Mouse (Mus musculus): ENCODE results near the gene Jag1. TPM values are rescaled to one million over a fixed set of nuclear protein-coding genes. Genes with fewer than 3 reads are reported as not detected.

The Jag1 gene
- polyA plus RNA-seq, 1 experiment from 2014 or later = 1.2 TPM

DNA sequence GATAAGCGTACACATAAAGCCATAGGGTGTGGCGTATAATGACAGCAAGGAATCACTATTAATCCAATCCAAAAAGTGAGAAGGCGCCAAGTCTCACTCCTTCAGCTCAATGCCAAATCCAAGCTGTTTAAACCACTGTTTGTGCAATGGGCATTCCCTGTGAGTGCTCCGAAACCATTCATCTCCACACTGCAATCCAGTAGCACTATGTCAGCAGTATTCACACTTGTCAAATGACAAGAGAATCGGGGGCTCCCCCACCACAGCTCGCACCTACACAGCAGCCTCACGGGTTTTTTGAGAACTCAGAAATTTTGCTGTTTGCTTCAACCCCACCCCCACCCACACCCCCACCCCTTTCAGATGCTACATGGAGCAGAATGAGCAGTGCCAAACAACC, 35.4 kb downstream of the Jag1 start:
- Histone ChIP-seq H3K4me1 (replicated peaks) (no peaks in the 10 kb centered on the region), H3K27ac (no peak overlapping the region), H3K4me3 (replicated peaks) (no peak overlapping the region), H3K4me2 (no peak overlapping the region), H3K9me3 (replicated peaks) (no peaks in the 10 kb centered on the region), H3K36me3 (no peaks in the 10 kb centered on the region), H3K9ac (no peak overlapping the region), H3K27me3 (no peaks in the 10 kb centered on the region)
- 77% methylated on average over 7 of the region's 7 CpGs for WGBS (ENCODE audit: insufficient replicate concordance)
- ATAC-seq (ENCODE audit: low read depth) = no peak
- no peak for DNase-seq

DNA sequence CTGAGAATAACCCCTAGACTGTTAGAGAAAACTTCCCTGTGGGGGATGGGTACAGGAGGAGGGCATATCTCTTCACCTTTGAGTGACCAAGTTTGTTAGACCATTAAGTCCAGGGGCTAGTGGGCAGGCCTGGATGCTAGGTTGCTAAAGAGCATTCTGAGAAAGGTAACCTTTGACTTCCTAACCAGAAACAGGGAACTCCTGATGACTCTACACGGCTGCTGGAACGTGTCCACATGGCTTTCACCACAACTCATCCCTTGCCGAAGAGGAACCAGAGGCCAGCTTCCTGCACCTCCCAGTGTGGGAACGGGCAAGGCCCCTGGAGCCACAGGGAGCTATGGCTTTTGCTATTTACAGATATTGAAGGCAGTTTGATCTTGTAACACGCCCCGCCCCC, 36.0 kb downstream of the Jag1 start:
- ATAC-seq (ENCODE audit: low read depth) (no peak), DNase-seq (no peak)
- 49% methylated on average over 6 of the region's 6 CpGs for WGBS (ENCODE audit: insufficient replicate concordance)
- H3K27ac ChIP-seq = no peak overlapping the region
- no peaks in the 10 kb centered on the region for H3K4me1 ChIP-seq (replicated peaks)
- H3K36me3 ChIP-seq = no peaks in the 10 kb centered on the region
- H3K4me3 ChIP-seq (replicated peaks) = no peak overlapping the region
- H3K4me2 ChIP-seq = no peak overlapping the region
- H3K9ac ChIP-seq = no peak overlapping the region
- no peaks in the 10 kb centered on the region for H3K9me3 ChIP-seq (replicated peaks)
- no peaks in the 10 kb centered on the region for H3K27me3 ChIP-seq

DNA sequence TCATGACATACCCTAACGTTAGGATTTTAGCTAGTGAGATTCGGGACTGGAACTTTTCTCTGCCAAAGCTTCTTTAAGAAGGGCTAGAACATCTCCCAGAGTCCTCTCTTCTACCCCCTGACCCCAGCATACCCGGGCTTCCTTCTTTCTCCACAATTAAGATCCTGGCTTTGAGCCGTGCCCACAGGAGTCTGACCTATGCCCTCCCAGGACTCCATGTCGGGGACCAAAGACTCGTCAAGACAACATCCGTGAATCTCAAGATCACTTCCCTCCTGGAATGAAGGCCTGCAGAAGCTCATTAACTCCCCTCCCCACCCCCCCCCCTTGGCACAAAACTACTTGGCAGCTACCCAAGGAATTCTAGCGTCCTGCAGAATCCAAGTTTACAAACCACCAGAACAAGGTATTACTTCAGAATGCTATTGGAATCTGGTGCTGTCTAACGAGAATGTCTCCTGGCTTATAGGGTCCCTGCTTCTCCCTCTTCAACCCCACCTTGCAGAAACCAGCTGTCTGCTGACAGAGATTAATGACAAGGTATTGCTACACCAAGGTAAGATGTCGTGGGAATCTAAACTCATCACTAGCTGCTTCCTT, 36.6 kb downstream of the Jag1 start:
- Histone ChIP-seq H3K36me3 (no peaks in the 10 kb centered on the region), H3K9ac (no peak overlapping the region), H3K4me1 (replicated peaks) (no peaks in the 10 kb centered on the region), H3K4me2 (no peak overlapping the region), H3K9me3 (replicated peaks) (no peaks in the 10 kb centered on the region), H3K27ac (no peak overlapping the region), H3K4me3 (replicated peaks) (no peak overlapping the region), H3K27me3 (no peaks in the 10 kb centered on the region)
- ATAC-seq (ENCODE audit: low read depth) (no peak), DNase-seq (no peak)
- WGBS (ENCODE audit: insufficient replicate concordance) = 56% methylated on average over 10 of the region's 10 CpGs

DNA sequence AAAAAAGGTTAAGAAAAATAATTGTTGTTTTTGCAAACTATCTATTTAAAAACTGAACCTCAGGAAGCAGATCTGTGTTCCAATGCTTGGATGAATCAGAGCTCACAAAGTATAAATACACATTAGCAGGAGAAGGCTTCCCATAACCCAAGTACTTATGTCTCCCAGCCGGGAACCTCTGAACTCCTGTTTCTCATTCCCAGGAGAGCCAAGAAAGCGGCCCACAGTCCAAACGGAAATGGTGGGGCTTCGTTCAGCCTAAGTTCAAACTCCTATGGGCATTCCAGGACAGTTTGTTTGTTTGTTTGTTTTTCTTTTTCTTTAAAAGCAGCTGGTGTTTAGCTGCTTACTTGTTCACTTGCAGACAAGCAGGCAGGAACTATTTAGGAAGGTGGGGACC, 37.7 kb downstream of the Jag1 start:
- Histone ChIP-seq H3K36me3 (no peaks in the 10 kb centered on the region), H3K27ac (no peak overlapping the region), H3K4me2 (no peak overlapping the region), H3K4me3 (replicated peaks) (no peak overlapping the region), H3K9ac (no peak overlapping the region), H3K4me1 (replicated peaks) (no peaks in the 10 kb centered on the region), H3K9me3 (replicated peaks) (no peaks in the 10 kb centered on the region), H3K27me3 (no peaks in the 10 kb centered on the region)
- ATAC-seq (ENCODE audit: low read depth) (no peak), DNase-seq (no peak)
- 71% methylated on average over 4 of the region's 4 CpGs for WGBS (ENCODE audit: insufficient replicate concordance)

DNA sequence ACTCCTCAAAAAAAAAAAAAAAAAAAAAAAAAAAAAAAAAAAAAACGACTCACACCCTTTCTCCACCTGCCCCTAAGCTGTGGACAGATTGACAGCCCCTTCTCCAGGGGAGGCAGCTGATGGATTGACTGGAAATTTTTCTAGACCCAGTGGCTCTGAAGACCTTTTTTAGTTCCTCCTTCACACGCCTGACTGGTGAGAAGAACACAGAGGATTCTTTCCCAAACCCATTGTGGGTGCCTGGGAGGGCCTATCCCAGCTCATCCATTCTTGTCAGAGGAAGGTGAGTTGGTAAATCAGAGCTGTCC, 42.2 kb downstream of the Jag1 start:
- no peaks in the 10 kb centered on the region for H3K4me1 ChIP-seq (replicated peaks)
- no peak overlapping the region for H3K9ac ChIP-seq
- 42% methylated on average over 2 of the region's 2 CpGs for WGBS (ENCODE audit: insufficient replicate concordance)
- no peaks in the 10 kb centered on the region for H3K36me3 ChIP-seq
- ATAC-seq (ENCODE audit: low read depth) (no peak), DNase-seq (no peak)
- no peaks in the 10 kb centered on the region for H3K9me3 ChIP-seq (replicated peaks)
- no peak overlapping the region for H3K4me2 ChIP-seq
- H3K27me3 ChIP-seq = no peaks in the 10 kb centered on the region
- H3K27ac ChIP-seq = no peak overlapping the region
- H3K4me3 ChIP-seq (replicated peaks) = no peak overlapping the region

DNA sequence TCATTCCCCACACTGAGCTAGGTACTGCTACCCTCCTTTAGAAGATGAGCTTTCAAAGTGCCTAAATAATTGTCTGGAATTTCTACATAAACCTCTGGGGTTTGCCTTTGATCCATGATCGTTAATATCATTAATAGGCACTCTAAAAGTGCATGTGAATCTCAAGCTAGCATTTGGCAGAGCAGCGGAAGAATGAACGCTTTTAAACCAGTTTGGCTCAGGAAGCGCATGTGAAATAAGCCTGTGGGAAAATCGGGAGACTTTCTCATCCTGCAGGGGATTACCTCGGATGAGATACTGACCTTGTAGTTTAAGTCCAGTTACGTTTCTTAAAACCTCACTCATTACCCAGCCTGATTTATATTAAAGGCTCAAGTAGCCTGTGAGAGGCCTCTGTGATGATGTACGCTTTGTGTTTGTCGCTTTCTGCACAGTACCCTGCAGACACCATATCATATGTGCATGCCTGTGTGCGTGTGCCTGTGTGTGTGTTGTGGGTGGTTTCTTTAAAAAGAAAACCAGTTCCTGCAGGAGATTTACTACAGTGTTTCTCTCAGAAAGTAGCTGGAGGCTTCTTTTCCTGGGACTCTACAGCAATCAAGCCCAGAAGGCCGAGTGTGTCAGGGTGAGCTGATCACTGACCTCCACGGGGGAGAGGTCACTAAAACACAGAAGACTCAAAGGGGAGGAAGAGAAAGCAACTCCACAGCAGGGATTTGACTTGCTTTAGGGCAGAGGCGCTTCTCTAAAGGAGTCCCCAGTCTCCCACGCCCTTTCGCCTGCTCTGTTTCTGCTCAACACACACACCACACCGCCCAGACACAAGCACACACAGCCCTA, 42.8 kb downstream of the Jag1 start:
- Histone ChIP-seq H3K36me3 (no peaks in the 10 kb centered on the region), H3K4me3 (replicated peaks) (no peak overlapping the region), H3K9me3 (replicated peaks) (no peaks in the 10 kb centered on the region), H3K4me2 (no peak overlapping the region), H3K27me3 (no peaks in the 10 kb centered on the region), H3K9ac (no peak overlapping the region), H3K4me1 (replicated peaks) (no peaks in the 10 kb centered on the region), H3K27ac (no peak overlapping the region)
- DNase-seq = no peak
- no peak for ATAC-seq (ENCODE audit: low read depth)
- WGBS (ENCODE audit: insufficient replicate concordance) = 69% methylated on average over 16 of the region's 16 CpGs

DNA sequence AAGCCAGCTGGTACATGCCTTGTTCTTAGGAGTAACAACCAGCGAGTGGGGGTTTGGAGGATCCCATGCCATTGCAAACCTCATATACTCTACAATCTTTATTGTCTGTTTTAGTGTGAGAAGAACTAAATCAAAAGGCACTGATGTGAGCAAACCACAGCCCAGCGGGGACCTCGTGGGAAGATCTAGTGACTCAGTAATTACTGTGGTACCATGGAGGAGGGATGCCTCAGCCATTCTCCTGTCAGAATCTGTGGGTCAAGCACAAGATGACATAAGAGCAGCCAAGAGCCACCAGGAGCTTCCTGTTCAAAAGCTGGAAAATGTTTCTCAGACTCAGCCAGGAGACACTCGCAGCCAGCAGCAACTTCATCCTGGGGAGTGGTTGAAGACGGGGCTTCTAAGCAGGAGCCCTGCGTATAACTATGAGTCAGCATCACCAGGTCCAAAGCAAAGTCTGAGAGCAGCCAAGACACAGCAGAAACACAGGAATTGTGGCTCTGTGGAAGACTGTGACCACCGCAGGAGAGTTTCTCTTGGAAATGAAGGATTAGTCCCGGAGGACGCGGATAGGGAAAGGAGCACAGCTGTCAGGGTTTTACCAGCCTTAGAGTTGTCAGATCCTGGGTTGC, 48.8 kb downstream of the Jag1 start:
- Histone ChIP-seq H3K4me3 (replicated peaks) (no peak overlapping the region), H3K27me3 (no peaks in the 10 kb centered on the region), H3K9ac (no peak overlapping the region), H3K27ac (no peak overlapping the region), H3K9me3 (replicated peaks) (no peaks in the 10 kb centered on the region), H3K4me1 (replicated peaks) (no peaks in the 10 kb centered on the region), H3K4me2 (no peak overlapping the region), H3K36me3 (0 out of 2 replicates have a peak, but pooled peaks cover 8% of the 10 kb centered on the region)
- WGBS (ENCODE audit: insufficient replicate concordance) = 81% methylated on average over 10 of the region's 10 CpGs
- ATAC-seq (ENCODE audit: low read depth) = no peak
- DNase-seq = no peak

DNA sequence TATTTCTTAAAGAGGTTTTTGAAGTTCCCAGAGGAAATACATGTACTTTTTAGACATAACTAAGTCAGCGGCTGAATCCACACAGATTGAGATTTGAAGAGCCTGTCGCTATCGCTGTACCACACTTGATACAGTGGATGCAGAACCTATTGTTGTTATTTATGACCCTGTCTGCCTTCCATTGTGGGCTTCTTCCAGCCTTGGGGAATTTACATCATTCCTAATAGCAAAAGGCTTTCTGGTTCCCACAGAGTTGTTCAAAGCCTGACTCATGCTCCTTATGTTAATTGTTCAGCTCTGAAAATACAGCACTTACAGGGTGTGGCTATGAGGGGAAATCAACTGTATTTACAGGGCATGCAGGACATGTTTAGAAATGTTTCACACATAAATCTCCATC, 51.9 kb downstream of the Jag1 start:
- H3K9ac ChIP-seq = no peak overlapping the region
- H3K4me3 ChIP-seq (replicated peaks) = no peak overlapping the region
- H3K27me3 ChIP-seq = no peaks in the 10 kb centered on the region
- 84% methylated on average over 3 of the region's 3 CpGs for WGBS (ENCODE audit: insufficient replicate concordance)
- no peak for ATAC-seq (ENCODE audit: low read depth)
- no peaks in the 10 kb centered on the region for H3K9me3 ChIP-seq (replicated peaks)
- H3K4me2 ChIP-seq = no peak overlapping the region
- H3K4me1 ChIP-seq (replicated peaks) = no peaks in the 10 kb centered on the region
- DNase-seq = no peak
- H3K36me3 ChIP-seq = 0 out of 2 replicates have a peak, but pooled peaks cover 8% of the 10 kb centered on the region
- no peak overlapping the region for H3K27ac ChIP-seq

DNA sequence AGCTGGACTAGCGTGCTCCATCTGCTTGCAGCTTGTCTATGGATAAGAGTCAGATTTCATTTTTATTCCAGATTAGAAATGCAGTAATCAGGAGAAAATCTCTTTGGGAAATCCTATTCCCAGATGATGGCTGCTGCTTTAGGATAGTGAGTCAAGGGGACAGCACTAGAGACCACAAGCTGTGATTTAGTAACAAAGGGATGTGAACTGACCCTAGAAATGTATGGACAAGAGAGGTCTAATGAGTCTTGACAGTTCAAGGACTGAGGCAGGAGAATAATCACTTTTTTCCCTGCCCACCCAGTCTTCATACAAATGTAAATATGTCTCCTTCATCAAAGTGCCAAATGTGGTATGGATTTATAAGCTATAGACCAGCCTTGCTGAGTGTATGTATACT, 52.6 kb downstream of the Jag1 start:
- Histone ChIP-seq H3K9me3 (replicated peaks) (no peaks in the 10 kb centered on the region), H3K4me2 (no peak overlapping the region), H3K27me3 (no peaks in the 10 kb centered on the region), H3K4me1 (replicated peaks) (no peaks in the 10 kb centered on the region), H3K4me3 (replicated peaks) (no peak overlapping the region), H3K36me3 (0 out of 2 replicates have a peak, but pooled peaks cover 8% of the 10 kb centered on the region), H3K27ac (no peak overlapping the region), H3K9ac (no peak overlapping the region)
- 76% methylated on average over 1 of the region's 1 CpGs for WGBS (ENCODE audit: insufficient replicate concordance)
- DNase-seq = no peak
- no peak for ATAC-seq (ENCODE audit: low read depth)

DNA sequence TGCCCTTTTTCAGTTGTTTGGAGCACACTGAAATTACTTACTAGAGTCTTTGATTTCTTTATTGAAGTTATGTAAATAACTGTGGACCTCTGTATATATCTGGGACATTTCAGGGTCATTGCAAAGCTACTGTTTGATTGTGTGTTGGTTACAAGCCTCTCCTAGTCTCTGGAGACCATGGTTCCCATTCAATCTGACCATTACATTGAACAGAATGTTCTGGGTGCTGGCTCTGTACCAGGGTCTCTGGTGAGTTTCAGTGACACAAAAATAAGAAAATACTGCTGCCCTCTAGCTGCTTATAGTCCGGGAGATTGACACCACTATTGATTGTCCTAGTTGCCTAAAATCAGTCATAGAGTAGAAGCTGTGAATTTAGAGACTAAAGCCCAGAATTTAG, 66.5 kb downstream of the Jag1 start:
- DNase-seq (no peak), ATAC-seq (ENCODE audit: low read depth) (no peak)
- no peaks in the 10 kb centered on the region for H3K4me1 ChIP-seq (replicated peaks)
- no peak overlapping the region for H3K4me2 ChIP-seq
- WGBS (ENCODE audit: insufficient replicate concordance) = 60% methylated on average over 1 of the region's 1 CpGs
- 0 out of 2 replicates have a peak, but pooled peaks cover 2% of the 10 kb centered on the region for H3K9me3 ChIP-seq (replicated peaks)
- no peak overlapping the region for H3K9ac ChIP-seq
- H3K36me3 ChIP-seq = no peaks in the 10 kb centered on the region
- no peak overlapping the region for H3K4me3 ChIP-seq (replicated peaks)
- no peak overlapping the region for H3K27ac ChIP-seq
- no peaks in the 10 kb centered on the region for H3K27me3 ChIP-seq

DNA sequence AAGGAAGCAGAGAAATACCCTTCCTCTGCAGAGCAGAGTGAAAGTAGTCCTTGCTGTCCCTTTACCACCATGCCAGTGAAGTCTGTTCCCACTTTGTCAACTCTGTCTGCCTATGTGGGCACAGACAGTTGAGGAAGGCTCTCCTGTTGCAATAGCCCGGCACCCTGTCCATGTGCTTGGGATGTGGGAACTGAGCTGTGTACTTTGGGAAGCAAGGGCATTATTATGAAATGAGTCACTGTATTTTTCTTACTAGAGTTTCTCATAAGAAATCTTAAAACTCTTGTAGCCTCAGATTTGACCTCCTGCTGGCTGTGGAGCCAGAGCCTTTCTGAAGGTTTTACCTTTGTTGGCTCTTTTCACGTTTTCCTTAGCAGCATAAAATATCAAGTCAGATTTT, 67.1 kb downstream of the Jag1 start:
- no peaks in the 10 kb centered on the region for H3K27me3 ChIP-seq
- 83% methylated on average over 2 of the region's 2 CpGs for WGBS (ENCODE audit: insufficient replicate concordance)
- H3K4me2 ChIP-seq = no peak overlapping the region
- DNase-seq (no peak), ATAC-seq (ENCODE audit: low read depth) (no peak)
- H3K9me3 ChIP-seq (replicated peaks) = no peaks in the 10 kb centered on the region
- no peak overlapping the region for H3K4me3 ChIP-seq (replicated peaks)
- no peaks in the 10 kb centered on the region for H3K4me1 ChIP-seq (replicated peaks)
- H3K36me3 ChIP-seq = no peaks in the 10 kb centered on the region
- H3K9ac ChIP-seq = no peak overlapping the region
- no peak overlapping the region for H3K27ac ChIP-seq

DNA sequence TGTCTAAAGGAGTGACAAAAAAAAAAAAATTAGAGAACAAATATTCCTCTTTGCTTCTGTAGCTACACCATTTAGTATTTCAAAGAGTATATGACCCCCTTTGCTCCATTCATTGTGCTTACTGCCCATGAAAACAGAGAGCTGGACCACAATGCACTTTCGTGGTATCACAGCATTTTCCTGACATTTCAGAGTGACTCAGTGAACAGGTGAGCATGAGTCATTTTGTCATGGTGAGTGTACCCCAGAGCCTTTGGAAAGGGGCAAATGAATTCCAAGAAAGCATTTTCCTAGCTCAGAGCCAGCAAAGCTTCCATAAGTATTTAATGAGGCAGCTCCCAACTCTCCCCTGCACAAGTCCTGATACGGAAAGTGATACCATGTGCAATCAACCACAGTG, 72.3 kb downstream of the Jag1 start:
- Histone ChIP-seq H3K9me3 (replicated peaks) (no peaks in the 10 kb centered on the region), H3K36me3 (no peaks in the 10 kb centered on the region), H3K27me3 (no peaks in the 10 kb centered on the region), H3K4me2 (no peak overlapping the region), H3K4me1 (replicated peaks) (no peaks in the 10 kb centered on the region), H3K9ac (no peak overlapping the region), H3K4me3 (replicated peaks) (no peak overlapping the region), H3K27ac (no peak overlapping the region)
- WGBS (ENCODE audit: insufficient replicate concordance) = 81% methylated on average over 2 of the region's 2 CpGs
- no peak for ATAC-seq (ENCODE audit: low read depth)
- DNase-seq = no peak

Measured in liver, embryonic 13.5 days (tissue).